Mouse (Mus musculus) gastrocnemius, postnatal 25 days (tissue): ENCODE measurements around the gene Ceacam19. TPM values are rescaled to one million over a fixed set of nuclear protein-coding genes. Genes with fewer than 3 reads are reported as not detected.
"Not testable (repeated sequence)": the region's sequence is repeated elsewhere in the genome, so short reads cannot be mapped to it uniquely, and the experiment has no call there.

Experiments
- DNase-seq: peaks from one replicate; pipeline ENCODE4 v3.0.0; 2022
- long read RNA-seq, 2 experiments: library from polyadenylated mRNA; stranded (forward); transcript quantifications; one replicate each; pipeline ENCODE4 v2.0.0; 2021
- total RNA-seq, 2 experiments: library from RNA; stranded (reverse); gene quantifications; 1 replicate in 1 of 2; 2 replicates in 1 of 2; pipeline ENCODE4 v1.2.3; 2021

Gene Ceacam19
- not detected for total RNA-seq
- long read RNA-seq, experiment 1: 0 reads
- long read RNA-seq, experiment 2: 0 reads

DNA sequence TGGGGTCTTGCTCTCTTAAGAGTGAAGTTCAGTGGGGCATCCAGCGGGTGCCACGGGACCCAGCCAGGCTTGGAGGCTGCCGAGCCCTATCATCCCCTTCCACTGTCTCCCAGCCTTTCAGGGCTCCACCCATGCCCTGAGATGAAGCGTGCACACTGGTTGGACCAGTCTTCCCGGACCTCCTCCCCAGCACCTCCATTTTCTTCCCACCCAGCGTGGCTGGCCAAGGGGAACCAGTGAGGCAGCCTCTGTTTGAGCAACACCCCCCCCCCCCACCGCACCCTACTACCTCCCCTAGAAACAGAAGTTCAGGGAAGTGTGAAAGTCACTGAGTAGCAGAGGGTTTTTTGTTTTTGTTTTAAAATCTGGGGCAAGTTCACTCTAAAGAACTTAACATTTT lies at the start of gene Ceacam19:
Gene Ceacam19, minus strand, starts transcription at position 117 of the 400 bp plus-strand sequence.
- no peak for DNase-seq

GRCm38 (mm10) chr7:19937229-19937821 lies 49.6 kb upstream of the Ceacam19 start:
- no peak for DNase-seq

- no peak for DNase-seq
Observed at GRCm38 (mm10) chr7:19935961-19936360, 48.2 kb upstream of the Ceacam19 start.

- DNase-seq: peak; percentile 25
Observed at GRCm38 (mm10) chr7:19935171-19935751, 47.5 kb upstream of the Ceacam19 start.

GRCm38 (mm10) chr7:19932877-19933809 lies 45.4 kb upstream of the Ceacam19 start:
- DNase-seq: peak; percentile 66

DNA sequence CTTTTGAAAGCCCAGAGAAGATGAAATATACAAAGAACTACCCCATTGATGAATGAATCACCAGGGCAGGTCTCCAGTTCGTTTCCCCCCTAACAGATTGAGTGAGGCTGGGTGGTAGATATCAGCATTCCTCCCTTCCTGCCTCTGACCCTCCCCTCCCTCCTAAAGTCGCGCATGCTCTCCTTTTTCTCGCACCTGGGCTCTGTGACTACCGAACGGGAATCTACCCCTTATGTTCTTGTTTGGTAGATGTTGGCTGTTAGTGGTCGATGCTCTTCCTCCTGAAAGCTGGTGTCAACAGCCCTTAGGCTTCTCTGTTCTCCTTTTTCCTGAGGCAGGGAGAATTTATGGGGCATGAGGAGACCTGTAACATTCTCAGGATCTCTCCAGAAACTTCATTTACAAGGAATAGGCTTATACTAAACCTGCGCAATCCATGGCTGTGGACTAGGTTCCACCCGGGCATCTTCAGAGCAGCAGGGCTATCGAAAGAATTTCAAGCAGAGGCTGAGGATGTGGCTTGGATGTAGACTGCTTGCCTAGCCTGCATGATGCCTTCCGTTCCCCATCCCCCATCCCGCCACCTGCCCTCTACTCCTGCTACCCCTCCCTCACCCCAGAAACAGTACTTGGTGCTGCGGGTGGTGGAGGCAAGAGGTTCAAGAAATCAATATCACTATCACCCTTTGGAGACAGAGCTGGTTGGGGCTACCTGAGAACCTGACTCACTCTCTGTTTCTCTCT lies 44.5 kb upstream of the Ceacam19 start:
- DNase-seq: peak; percentile 37

- DNase-seq: not testable (repeated sequence)
Observed at GRCm38 (mm10) chr7:19930481-19930880, 42.7 kb upstream of the Ceacam19 start.

DNA sequence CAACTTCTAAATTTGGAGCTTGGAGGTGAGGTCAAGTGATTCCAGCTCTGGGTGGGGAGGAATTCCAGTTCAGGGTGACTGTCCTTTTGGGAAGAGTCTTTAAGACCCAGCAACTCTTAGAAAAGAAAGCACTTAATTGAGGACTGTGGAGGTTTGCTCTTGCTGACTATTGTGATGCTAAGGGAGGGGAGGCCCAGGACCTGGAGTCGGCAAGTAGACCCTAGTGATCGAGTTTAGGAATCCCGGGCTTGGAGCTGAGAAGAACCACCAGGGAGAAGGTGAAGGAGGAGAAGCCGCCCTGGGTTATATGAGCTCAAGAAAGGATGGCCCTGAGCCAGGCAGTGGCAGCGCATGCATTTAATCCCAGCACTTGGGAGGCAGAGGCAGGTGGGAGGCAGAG lies 40.7 kb upstream of the Ceacam19 start:
- DNase-seq: no peak

DNA sequence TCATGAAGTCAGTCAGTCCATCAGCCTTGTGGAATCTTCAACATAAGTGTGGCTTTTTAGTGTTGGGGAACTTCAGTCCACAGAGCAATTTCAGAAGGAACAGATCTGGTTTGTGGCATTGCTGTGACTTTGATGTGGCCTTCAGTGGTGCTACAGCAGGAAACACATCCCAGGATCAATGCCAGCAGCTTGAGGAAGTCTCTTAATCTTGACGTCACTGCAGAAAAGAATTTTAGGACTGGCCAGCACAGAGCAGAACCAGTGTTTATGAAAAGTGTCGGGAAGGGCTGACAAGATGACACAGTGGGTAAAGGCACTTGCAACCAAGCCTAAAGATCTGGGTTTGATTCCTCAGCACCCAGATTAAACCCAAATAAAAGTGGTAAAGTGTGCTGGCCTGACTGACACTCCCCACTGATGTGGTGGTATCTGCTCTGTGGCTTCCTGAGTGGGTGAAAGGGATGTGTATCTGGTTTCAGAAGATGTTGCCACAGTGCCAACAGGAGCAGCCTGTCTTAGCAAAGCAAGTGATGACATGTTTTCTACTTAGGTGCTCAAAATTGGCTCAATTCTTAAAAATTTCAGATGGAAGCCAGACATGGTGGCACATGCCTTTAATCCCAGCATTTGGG lies 39.2 kb upstream of the Ceacam19 start:
- DNase-seq: no peak

- DNase-seq: no peak
Observed at GRCm38 (mm10) chr7:19925376-19925775, 37.6 kb upstream of the Ceacam19 start.

DNA sequence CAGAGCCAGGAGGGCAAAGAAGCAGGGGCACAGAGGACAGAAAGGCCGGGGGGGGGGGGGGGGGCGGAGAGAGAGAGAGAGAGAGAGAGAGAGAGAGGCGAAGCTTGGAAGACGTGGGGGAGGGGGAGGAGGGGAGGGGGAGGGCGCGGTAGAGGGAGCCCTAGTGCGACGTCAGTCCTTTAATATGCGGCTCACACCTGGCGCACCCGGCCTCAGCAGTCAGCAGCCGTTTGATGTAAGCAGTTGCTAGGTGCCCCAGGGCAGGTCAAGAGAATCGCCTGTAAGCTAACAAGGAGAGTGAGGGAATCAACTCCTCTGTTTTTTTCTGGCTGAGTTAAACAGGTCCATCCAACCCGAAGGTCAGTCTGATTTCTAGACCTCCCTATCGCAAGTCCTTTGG lies 36.0 kb upstream of the Ceacam19 start:
- DNase-seq: no peak

DNA sequence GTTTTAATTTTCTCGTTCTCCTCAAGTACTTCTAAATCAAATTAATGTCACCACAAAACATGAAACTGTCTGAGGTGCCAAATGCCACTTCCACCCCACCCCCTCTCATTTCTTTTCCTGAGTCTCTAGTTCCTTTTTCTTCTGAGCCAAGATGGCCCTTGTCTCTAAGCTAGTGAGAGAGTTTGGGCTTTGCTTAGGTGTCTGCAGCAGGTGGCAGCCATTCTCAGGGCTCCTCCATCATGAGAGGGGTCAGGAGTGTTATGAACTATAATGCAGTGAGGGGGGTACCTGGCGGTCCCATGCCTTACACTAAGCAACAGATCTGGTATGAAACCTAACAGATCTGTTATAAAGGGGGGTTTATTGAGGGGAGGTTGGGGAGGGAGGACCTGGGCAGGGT lies 35.6 kb upstream of the Ceacam19 start:
- DNase-seq: no peak

- DNase-seq: peak; percentile 76
Observed at GRCm38 (mm10) chr7:19920506-19921261, 32.9 kb upstream of the Ceacam19 start, which contains the start of gene Pvr. Gene Pvr (minus strand): TSS chr7:19921160.

GRCm38 (mm10) chr7:19920166-19920505 lies 32.4 kb upstream of the Ceacam19 start:
- no peak for DNase-seq

GRCm38 (mm10) chr7:19914558-19914957 lies 26.8 kb upstream of the Ceacam19 start:
- no peak for DNase-seq

GRCm38 (mm10) chr7:19911695-19912524 lies 24.1 kb upstream of the Ceacam19 start:
- peak; percentile 25 for DNase-seq

- DNase-seq: no peak
Observed at GRCm38 (mm10) chr7:19911292-19911658, 23.5 kb upstream of the Ceacam19 start.

- DNase-seq: peak; percentile 65
Observed at GRCm38 (mm10) chr7:19910421-19911291, 22.9 kb upstream of the Ceacam19 start.

DNA sequence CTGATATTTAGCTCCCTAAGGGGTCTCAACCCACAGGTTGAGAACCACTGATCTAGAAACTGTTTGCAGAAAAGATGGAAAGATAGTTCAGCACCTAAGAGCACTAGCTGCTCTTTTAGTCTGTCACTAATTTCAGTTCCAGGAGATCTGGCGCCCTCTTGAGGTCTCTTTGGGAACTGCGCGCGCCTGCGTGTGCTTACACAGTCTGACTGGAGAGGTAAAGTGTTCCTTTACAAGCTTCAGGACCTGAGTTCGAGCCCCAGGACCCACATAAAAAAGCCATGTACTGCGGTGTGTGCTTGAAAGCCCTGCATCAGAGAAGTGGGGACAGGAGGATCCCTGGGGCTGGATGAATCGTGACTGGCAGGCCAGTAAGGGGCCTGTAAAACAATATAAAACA lies 2.1 kb upstream of the Ceacam19 start:
- no peak for DNase-seq
